ENCODE assay signal across 1 mouse cellular context in genomic region chr2:30095882-30096527, GRCm38 (mm10).
TF ChIP-seq lines count a peak whose summit lies in the region.

No protein-coding gene starts in this region.

TF ChIP-seq in MEL, 35 proteins besides CTCF, POLR2A, EP300 and RAD21:
- TF ChIP-seq NELFE (IDR thresholded peaks at IDR 0.05; ENCODE audit: low read depth, low read length) (no peak), ZC3H11A (IDR thresholded peaks at IDR 0.05; ENCODE audit: low read depth, low read length) (peak; percentile 57; the same call in 1 of the 2 replicates), SMC3 (IDR thresholded peaks at IDR 0.05; ENCODE audit: low read depth, low read length) (peak; percentile 72), SIN3A (IDR thresholded peaks at IDR 0.05; ENCODE audit: low read length) (0 out of 2 replicates have a peak, but pooled peaks have one; percentile 33)
